Mouse (Mus musculus) heart, postnatal 0 days (tissue): ENCODE measurements at regions not wholly inside any gene's neighbourhood (a gene's known extent, or its start where the extent isn't known, plus 50 kb on each side); places are given as distances from the start of the nearest gene placed in this dataset.

ENCODE experiments used
- CTCF ChIP-seq: IDR thresholded peaks from 2 replicates; pipeline ENCODE4 v1.5.1; 2016; ENCODE audit warnings: antibody characterized with exemption, control low read depth, low read depth
- EP300 ChIP-seq: IDR thresholded peaks from 2 replicates; pipeline ENCODE4 v1.6.1; 2016; ENCODE audit warnings: antibody characterized with exemption, low read depth

DNA sequence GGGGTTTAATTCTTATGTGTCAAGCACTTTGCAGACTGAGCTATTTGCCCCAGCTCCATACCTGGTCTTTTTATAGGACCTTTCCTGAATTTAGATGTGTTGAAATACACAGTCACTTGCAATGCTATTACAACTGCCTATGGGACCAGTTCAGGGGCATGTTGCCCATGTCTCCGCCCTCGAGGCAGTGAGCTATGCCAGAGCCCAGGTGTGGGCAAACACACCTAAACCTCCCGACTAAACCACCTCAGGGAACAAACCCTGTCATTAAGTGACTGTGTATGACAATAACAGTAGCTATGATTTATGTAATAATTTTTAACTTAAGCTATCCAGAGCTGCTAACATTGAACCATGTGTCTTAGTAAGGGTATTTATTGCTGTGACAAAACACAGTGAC is 66.5 kb downstream of the Skor1 start:
- TF ChIP-seq CTCF, result no peak
- no peak for TF ChIP-seq EP300
